Mouse (Mus musculus) liver, embryonic 15.5 days (tissue): Measurements from ENCODE around the gene Igsf3. TPM values are rescaled to one million over a fixed set of nuclear protein-coding genes. Genes with fewer than 3 reads are reported as not detected.

Experiments used
- ATAC-seq: fragments of 200-750 bp; cut with Nextera tagmentation; 2 replicates; pipeline ENCODE4 v1.8.0; 2017; ENCODE audit warnings: moderate number of reproducible peaks, mild to moderate bottlenecking, moderate library complexity; ENCODE audit not compliant: insufficient read depth
- H3K27ac ChIP-seq: fragments of 300-500 bp; sonication (generic); replicated peaks from 2 replicates; pipeline ENCODE4 v1.5.1; 2015; ENCODE audit warnings: mild to moderate bottlenecking, inconsistent platforms
- H3K27me3 ChIP-seq: fragments of 300-500 bp; sonication (generic); 2 replicates; pipeline ENCODE4 v1.6.1; 2015; ENCODE audit warnings: mild to moderate bottlenecking, inconsistent platforms
- H3K36me3 ChIP-seq: fragments of 300-500 bp; sonication (generic); replicated peaks from 2 replicates; pipeline ENCODE4 v1.6.1; 2015; ENCODE audit warnings: moderate library complexity, mild to moderate bottlenecking, inconsistent platforms
- H3K4me1 ChIP-seq: fragments of 300-500 bp; sonication (generic); replicated peaks from 2 replicates; pipeline ENCODE4 v1.6.1; 2015; ENCODE audit warnings: inconsistent platforms
- H3K4me2 ChIP-seq: fragments of 300-500 bp; sonication (generic); 2 replicates; pipeline ENCODE4 v1.6.1; 2015; ENCODE audit warnings: moderate library complexity, mild to moderate bottlenecking, inconsistent platforms
- H3K4me3 ChIP-seq: fragments of 300-500 bp; sonication (generic); replicated peaks from 2 replicates; pipeline ENCODE4 v1.5.1; 2015; ENCODE audit warnings: mild to moderate bottlenecking, inconsistent platforms
- H3K9ac ChIP-seq: fragments of 300-500 bp; sonication (generic); 2 replicates; pipeline ENCODE4 v1.6.1; 2015; ENCODE audit warnings: moderate library complexity, mild to moderate bottlenecking, inconsistent platforms
- H3K9me3 ChIP-seq: fragments of 300-500 bp; sonication (generic); replicated peaks from 2 replicates; pipeline ENCODE4 v1.6.1; 2016; ENCODE audit warnings: inconsistent platforms
- whole genome bisulfite sequencing: fragments of 180-500 bp; shearing (Covaris S2); methylation state at CpG from one replicate; pipeline ENCODE4 v1.1.7; 2015; ENCODE audit warnings: mixed read lengths; ENCODE audit not compliant: insufficient replicate concordance; 5-methylcytosine and 5-hydroxymethylcytosine counted together
- polyA plus RNA-seq: library from polyadenylated mRNA; unstranded; fragments of >200 nt; fragmentation: Nextera tagmentation; extraction: Ambion mirVana; gene quantifications from 2 replicates; pipeline ENCODE4 v1.2.1, GENCODE M21; 2015

Gene Igsf3
- polyA plus RNA-seq, 1 experiment from 2014 or later, result 4.5 TPM

DNA sequence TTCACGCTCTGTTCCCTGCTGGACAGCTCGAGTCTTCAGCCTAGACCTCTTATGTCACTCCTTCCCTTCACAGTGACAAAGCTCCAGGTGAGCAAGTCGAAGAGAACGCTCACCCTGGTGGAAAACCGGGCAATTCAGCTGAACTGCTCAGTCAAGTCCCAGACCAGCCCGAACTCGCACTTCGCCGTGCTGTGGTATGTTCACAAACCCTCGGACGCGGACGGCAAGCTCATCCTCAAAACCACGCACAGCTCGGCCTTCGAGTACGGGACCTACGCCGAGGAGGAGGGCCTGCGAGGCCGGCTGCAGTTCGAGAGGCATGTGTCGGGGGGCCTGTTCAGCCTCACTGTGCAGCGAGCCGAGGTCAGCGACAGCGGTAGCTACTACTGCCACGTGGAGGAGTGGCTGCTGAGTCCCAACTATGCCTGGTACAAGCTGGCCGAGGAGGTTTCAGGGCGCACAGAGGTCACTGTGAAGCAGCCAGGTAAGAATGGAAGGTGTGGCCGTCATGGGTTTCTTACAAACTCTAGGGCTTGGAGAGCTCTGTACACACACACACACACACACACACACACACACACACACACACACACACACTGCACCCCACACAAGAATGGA, 74.0 kb downstream of the Igsf3 start:
- H3K9ac ChIP-seq, result no peak overlapping the region
- no peak overlapping the region for H3K4me2 ChIP-seq
- H3K36me3 ChIP-seq, result peaks cover 17% of the 10 kb centered on the region; the same call in 1 of the 2 replicates
- 83% methylated on average over 31 of the region's 31 CpGs for WGBS
- no peaks in the 10 kb centered on the region for H3K27me3 ChIP-seq
- H3K9me3 ChIP-seq, result no peaks in the 10 kb centered on the region
- no peak overlapping the region for H3K4me3 ChIP-seq
- H3K4me1 ChIP-seq, result no peaks in the 10 kb centered on the region
- ATAC-seq, result no peak
- H3K27ac ChIP-seq, result no peak overlapping the region

- Histone ChIP-seq H3K9me3 (no peaks in the 10 kb centered on the region), H3K4me2 (no peak overlapping the region), H3K4me1 (peaks cover 19% of the 10 kb centered on the region), H3K9ac (no peak overlapping the region), H3K36me3 (peaks cover 16% of the 10 kb centered on the region; the same call in 1 of the 2 replicates), H3K27ac (no peak overlapping the region), H3K4me3 (no peak overlapping the region), H3K27me3 (no peaks in the 10 kb centered on the region)
- 53% methylated on average over 7 of the region's 7 CpGs for WGBS
- no peak for ATAC-seq
Measured at GRCm38 (mm10) chr3:101460618-101461017, 83.7 kb downstream of the Igsf3 start.

DNA sequence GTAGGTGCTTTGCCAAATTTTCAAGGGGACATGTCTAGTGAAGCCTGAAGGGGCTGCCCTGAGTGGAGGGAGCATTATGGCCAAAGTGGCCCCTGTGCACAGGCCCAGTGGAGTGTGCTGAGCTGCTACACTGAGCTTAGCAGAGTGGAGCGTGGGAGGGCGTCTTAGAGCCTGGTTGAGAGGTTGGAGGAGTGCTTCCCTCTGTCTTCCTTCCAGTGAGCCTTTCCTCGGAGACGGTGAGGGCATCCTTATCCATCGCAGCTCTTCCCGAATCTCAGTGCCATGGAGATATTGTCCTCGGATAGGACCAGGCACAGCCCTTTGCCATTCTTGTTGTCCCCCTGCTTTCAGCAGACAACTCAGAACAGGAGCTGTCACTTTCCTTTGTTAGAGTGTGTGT, 84.2 kb downstream of the Igsf3 start:
- no peaks in the 10 kb centered on the region for H3K27me3 ChIP-seq
- no peak overlapping the region for H3K27ac ChIP-seq
- no peak overlapping the region for H3K9ac ChIP-seq
- H3K4me3 ChIP-seq, result no peak overlapping the region
- no peak overlapping the region for H3K4me2 ChIP-seq
- H3K9me3 ChIP-seq, result no peaks in the 10 kb centered on the region
- H3K36me3 ChIP-seq, result peaks cover 16% of the 10 kb centered on the region; the same call in 1 of the 2 replicates
- H3K4me1 ChIP-seq, result peaks cover 19% of the 10 kb centered on the region
- WGBS, result 77% methylated on average over 7 of the region's 7 CpGs
- ATAC-seq, result no peak

GRCm38 (mm10) chr3:101461816-101462215, 84.9 kb downstream of the Igsf3 start:
- WGBS, result 65% methylated on average over 8 of the region's 8 CpGs
- Histone ChIP-seq H3K4me2 (no peak overlapping the region), H3K9ac (no peak overlapping the region), H3K4me3 (no peak overlapping the region), H3K4me1 (peaks cover 19% of the 10 kb centered on the region), H3K9me3 (no peaks in the 10 kb centered on the region), H3K36me3 (peaks cover 16% of the 10 kb centered on the region; the same call in 1 of the 2 replicates), H3K27me3 (no peaks in the 10 kb centered on the region), H3K27ac (no peak overlapping the region)
- no peak for ATAC-seq

DNA sequence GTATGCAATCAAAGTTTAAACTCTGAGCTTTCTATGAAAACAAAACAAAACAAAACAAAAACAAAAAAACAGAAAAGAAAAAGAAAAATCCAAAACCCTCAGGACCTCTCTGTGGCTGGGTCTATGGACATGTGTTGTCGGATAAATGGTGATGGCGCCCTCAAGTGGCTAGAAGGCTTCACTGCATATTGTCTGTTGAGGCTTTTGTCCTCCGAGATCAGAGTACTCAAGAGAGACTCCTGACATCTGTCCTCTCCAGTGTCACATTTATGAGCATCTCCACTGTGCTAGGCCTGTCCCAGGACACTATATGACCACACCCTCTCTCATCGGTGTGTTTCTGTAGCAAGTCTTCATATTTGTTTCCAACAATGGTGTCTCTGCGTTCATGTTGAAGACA, 85.4 kb downstream of the Igsf3 start:
- WGBS, result 25% methylated on average over 5 of the region's 5 CpGs
- H3K4me3 ChIP-seq, result no peak overlapping the region
- no peak for ATAC-seq
- no peak overlapping the region for H3K9ac ChIP-seq
- peaks cover 19% of the 10 kb centered on the region for H3K4me1 ChIP-seq
- no peaks in the 10 kb centered on the region for H3K9me3 ChIP-seq
- no peak overlapping the region for H3K4me2 ChIP-seq
- no peak overlapping the region for H3K27ac ChIP-seq
- H3K27me3 ChIP-seq, result no peaks in the 10 kb centered on the region
- H3K36me3 ChIP-seq, result peaks cover 15% of the 10 kb centered on the region; the same call in 1 of the 2 replicates

DNA sequence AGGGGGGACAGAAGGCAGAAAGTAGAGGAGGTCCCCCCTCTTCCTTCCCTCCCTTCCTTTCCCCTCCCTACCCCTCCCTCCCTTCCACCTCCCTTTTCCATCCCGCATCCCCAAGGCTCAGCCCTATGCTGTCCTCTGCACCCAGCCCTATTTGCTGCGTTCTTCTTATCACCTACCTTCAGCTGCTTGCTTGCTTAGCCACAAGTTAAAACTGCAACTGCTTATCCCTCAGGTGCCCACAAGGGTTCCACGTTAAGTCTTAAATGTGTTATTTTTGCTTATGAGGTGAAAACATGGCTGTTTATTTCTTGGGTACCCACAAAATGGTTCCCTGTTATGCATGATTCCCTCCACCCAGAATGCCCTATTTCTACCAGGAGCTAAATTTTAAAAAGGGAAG, 86.6 kb downstream of the Igsf3 start:
- peaks cover 19% of the 10 kb centered on the region for H3K4me1 ChIP-seq
- WGBS, result 17% methylated on average over 3 of the region's 3 CpGs
- H3K4me2 ChIP-seq, result peak overlapping the region; percentile 20; the same call in 1 of the 2 replicates
- H3K9me3 ChIP-seq, result no peaks in the 10 kb centered on the region
- H3K27ac ChIP-seq, result peak overlapping the region; percentile 62
- no peak overlapping the region for H3K4me3 ChIP-seq
- no peaks in the 10 kb centered on the region for H3K27me3 ChIP-seq
- peaks cover 9% of the 10 kb centered on the region; the same call in 1 of the 2 replicates for H3K36me3 ChIP-seq
- no peak overlapping the region; the same call in 1 of the 2 replicates for H3K9ac ChIP-seq
- ATAC-seq, result peak; percentile 92

- no peaks in the 10 kb centered on the region for H3K9me3 ChIP-seq
- H3K27me3 ChIP-seq, result peaks cover 5% of the 10 kb centered on the region; the same call in 1 of the 2 replicates
- no peak overlapping the region for H3K4me3 ChIP-seq
- no peak overlapping the region for H3K27ac ChIP-seq
- WGBS, result 18% methylated on average over 9 of the region's 9 CpGs
- no peak for ATAC-seq
- no peaks in the 10 kb centered on the region for H3K4me1 ChIP-seq
- H3K36me3 ChIP-seq, result no peaks in the 10 kb centered on the region
- no peak overlapping the region for H3K9ac ChIP-seq
- no peak overlapping the region for H3K4me2 ChIP-seq
Measured at GRCm38 (mm10) chr3:101469675-101470074, 92.8 kb downstream of the Igsf3 start.

DNA sequence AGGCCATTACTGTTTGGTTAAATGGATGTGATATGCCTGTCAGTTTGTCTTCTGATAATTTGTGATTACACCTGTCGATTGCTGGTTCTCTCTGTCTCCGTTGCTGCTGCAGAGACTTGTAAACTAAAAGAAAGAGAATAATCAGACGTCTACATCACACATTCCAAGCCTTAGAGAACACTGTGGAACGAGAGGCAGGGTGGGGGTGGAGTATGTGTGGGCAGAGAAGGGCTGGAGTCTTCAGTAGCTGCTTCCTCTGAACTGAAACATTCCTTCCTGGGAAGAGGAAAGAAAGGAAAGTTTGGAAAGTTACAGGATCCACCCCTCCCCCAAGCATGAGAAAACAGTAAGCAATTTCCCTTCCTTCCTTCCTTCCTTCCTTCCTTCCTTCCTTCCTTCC, 95.0 kb downstream of the Igsf3 start:
- Histone ChIP-seq H3K27ac (no peak overlapping the region), H3K9me3 (no peaks in the 10 kb centered on the region), H3K9ac (no peak overlapping the region), H3K36me3 (no peaks in the 10 kb centered on the region), H3K4me3 (no peak overlapping the region), H3K27me3 (peaks cover 5% of the 10 kb centered on the region; the same call in 1 of the 2 replicates), H3K4me1 (no peaks in the 10 kb centered on the region), H3K4me2 (no peak overlapping the region)
- ATAC-seq, result no peak
- 31% methylated on average over 4 of the region's 4 CpGs for WGBS

- H3K36me3 ChIP-seq, result no peaks in the 10 kb centered on the region
- no peak overlapping the region for H3K4me2 ChIP-seq
- no peak overlapping the region for H3K27ac ChIP-seq
- H3K9ac ChIP-seq, result no peak overlapping the region
- 74% methylated on average over 6 of the region's 6 CpGs for WGBS
- H3K9me3 ChIP-seq, result no peaks in the 10 kb centered on the region
- H3K4me3 ChIP-seq, result no peak overlapping the region
- no peaks in the 10 kb centered on the region for H3K27me3 ChIP-seq
- ATAC-seq, result no peak
- H3K4me1 ChIP-seq, result no peaks in the 10 kb centered on the region
Measured at GRCm38 (mm10) chr3:101481951-101482350, 105.1 kb downstream of the Igsf3 start.

GRCm38 (mm10) chr3:101483256-101483983, 106.5 kb downstream of the Igsf3 start:
- WGBS, result 54% methylated on average over 3 of the region's 3 CpGs
- no peaks in the 10 kb centered on the region for H3K4me1 ChIP-seq
- no peak overlapping the region for H3K9ac ChIP-seq
- ATAC-seq, result no peak
- H3K27ac ChIP-seq, result no peak overlapping the region
- H3K4me3 ChIP-seq, result no peak overlapping the region
- no peaks in the 10 kb centered on the region for H3K27me3 ChIP-seq
- no peaks in the 10 kb centered on the region for H3K9me3 ChIP-seq
- H3K4me2 ChIP-seq, result no peak overlapping the region
- no peaks in the 10 kb centered on the region for H3K36me3 ChIP-seq

DNA sequence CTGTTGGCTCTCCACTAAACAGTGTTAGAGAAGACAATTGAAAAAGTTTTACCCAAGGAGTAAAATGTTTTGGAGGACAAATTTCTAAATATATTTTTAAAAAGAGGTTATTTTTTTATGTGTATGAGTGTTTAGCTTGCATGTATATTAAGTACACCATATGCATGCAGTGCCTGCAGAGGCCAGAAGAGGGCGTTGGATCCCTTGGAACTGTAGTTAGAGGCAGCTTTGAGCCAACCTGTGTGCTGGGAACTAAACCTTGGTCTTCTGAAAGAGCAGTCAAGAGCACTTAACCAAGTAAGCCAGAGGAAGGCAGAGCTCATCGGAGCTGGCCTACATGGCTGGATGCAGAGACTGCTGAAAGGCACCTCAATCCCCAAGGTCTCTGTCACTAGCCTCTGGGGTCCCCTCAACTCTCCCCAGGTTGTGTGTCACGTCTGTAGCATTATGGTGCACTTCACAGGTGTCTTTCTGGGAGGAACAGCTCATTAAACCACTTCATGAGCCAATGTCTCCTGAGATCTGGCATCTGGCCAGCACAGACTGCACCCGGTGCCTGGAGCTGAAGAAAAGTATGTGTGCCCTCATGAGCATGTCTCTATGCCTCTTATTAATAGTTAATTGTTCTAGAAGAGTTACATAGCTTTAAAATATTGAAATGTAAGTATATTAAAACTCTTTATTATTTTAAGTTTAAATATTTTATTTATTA, 109.3 kb downstream of the Igsf3 start:
- H3K27me3 ChIP-seq, result no peaks in the 10 kb centered on the region
- H3K4me2 ChIP-seq, result no peak overlapping the region
- no peak for ATAC-seq
- no peak overlapping the region for H3K27ac ChIP-seq
- WGBS, result 48% methylated on average over 4 of the region's 4 CpGs
- H3K36me3 ChIP-seq, result no peaks in the 10 kb centered on the region
- H3K9me3 ChIP-seq, result no peaks in the 10 kb centered on the region
- no peak overlapping the region for H3K9ac ChIP-seq
- H3K4me1 ChIP-seq, result no peaks in the 10 kb centered on the region
- no peak overlapping the region for H3K4me3 ChIP-seq
